Mouse (Mus musculus) ovary, postnatal 10 days (tissue): Measurements from ENCODE around the gene Gm2a.
"Not testable (repeated sequence)": the region's sequence is repeated elsewhere in the genome, so short reads cannot be mapped to it uniquely, and the experiment has no call there.

Experiments used
- DNase-seq: peaks from one replicate; pipeline ENCODE4 v3.0.0; 2022; ENCODE audit warnings: low spot score

Gene Gm2a

DNA sequence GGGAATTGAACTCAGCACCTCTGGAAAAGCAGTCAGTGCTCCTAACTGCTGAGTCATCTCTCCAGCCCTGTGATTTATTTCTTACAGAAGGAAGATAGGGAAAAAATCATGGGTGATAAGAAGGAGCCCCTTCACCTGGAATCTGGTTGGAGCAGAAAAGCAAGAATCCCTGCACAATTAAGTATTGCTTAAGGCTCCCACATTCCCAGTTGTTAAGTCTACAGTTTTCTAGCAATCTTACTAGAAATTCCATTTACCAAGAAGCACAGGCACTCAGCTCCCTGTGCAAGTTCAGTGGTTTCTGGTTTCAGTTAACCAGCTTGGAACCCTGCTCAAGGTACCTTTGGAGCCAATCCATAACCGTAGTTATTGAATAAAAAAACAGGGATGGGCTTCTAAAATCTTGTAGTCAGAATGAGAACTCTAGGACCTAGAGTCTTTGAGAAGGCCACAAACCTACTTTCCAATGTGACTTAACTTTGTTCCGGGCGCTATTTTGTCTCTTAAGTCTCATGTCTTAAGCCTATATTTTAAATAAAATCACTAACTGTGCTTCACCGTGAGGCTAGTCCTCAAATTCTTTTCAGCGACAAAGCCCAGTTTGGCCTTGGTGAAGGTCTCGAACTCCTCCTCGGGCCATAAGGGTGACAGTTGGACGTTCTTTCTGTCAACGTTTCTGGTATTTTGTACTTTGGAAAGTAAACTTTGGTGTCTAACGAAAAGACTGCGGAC is 1.0 kb upstream of the Gm2a start:
- no peak for DNase-seq

DNA sequence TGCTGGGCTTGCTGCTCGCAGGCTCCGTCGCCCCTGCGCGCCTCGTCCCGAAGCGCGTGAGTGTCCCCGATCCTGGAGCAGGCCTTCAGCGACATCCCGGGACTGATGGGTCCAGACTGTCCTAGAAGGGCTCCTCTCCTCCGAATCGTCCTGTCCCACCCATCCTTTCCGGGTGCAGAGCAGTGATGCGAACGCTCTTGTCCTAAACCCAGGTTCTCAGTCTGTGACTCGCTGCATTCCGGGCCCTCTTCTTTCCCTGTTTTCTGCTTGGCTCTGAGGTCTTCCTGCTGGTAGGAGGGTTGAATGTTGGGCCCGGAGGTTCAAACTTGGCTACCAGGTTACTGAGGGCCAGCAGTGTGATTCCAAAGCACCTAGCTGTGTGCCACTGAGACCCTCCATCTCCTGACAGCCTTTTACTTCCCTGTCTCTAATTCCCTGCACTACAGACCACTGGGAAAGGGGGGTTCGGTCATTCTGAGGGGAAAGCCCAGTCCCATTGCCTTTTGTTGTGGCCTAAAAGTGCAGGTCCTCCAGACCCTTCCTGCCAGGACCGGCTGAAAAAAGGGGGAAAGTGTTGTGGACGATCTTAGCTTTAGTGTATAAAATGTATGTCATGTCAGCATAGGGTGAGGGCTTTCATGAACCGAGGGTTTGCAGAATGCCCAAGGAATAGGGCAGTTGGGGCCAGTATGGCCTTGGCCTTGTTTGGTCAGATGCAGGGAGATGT is 437 bp downstream of the Gm2a start:
- DNase-seq: no peak

DNA sequence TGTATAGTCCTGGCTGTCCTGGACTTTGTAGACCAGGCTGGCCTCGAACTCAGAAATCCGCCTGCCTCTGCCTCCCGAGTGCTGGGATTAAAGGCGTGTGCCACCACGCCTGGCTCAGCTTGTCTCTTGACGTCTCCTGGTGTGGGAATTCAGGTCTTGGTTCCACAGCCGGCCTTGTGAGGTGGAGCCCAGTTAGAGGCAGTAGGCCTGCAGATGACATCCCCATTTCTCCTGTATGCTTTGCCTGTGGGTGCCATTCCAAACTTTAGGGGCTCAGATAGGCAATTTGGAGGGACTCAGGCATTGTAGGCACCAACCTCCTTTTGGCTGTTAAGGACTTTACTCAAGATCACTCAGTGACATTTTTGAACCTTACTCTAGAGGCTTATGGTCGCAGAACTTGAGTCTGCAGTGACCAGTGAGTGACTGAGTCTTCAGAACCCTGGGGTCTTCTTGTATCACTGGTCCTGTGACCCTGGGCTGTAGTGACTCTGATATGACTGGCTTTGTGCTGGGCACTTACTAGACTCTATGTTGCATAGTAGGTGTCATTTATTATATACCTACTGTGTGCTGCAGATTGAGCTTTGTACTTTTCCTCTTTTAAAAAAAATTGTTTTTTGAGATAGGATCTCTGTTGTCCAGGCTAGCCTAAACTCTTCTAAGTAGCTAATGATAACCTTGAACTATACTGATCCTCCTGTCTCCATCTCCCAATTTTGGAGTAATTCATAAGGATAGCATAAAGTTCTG is 1.3 kb downstream of the Gm2a start:
- DNase-seq: no peak

DNA sequence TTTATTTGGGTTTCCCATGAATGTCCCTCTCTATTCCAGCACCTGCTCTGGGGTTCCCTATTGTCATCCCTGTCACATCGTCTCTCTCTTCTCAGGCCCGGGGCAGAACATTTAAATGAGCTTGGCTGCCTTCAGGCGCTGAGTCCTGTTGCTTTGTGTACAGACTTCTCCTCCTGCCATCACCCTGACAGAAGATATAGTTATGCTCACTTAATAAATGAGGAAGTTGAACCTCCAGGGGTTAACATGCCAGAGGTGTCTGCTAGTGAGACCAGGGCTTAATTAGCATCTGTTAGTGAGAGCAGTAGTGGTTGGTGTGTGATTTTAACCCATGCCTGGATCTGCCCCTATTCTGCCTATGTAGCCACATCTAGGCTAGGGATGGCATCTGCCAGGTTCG is 2.0 kb downstream of the Gm2a start:
- DNase-seq: no peak

DNA sequence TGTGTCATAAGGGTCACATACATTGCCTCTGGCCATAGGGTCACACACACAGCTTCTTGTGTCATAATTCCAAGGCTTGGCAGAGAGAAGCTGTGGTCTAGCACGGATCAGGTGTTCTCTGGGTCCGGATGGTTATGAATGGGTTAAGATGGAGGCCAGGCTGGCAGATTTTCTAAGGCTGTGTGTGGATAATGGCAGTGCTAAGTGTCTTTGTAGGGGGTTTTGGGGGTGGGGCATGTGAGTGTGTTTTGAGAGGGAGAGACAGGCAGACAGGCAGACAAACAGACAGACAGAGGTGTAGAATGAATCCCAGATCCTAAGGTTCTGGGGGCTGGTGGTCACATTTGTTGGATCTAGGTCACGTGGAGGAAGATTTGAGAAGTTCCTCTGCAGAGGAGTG is 4.1 kb downstream of the Gm2a start:
- no peak for DNase-seq

DNA sequence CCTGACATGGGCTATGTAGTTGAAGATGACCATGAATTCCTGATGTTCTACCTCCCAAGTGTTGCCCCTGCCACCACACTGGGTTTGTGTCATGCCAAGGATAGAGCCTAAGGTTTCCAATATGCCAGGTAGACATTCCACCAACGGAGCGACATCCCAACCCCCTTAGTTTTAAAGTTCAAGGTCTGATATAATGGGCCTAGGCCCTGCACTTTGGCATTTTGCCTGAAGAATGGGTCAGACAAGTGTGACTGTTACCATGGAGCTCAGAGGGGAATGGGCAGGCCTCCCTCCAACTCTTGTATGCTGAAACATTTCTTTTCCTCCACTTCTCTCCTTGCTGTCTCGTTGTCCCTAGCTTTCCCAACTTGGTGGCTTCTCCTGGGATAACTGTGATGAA is 5.3 kb downstream of the Gm2a start:
- no peak for DNase-seq

DNA sequence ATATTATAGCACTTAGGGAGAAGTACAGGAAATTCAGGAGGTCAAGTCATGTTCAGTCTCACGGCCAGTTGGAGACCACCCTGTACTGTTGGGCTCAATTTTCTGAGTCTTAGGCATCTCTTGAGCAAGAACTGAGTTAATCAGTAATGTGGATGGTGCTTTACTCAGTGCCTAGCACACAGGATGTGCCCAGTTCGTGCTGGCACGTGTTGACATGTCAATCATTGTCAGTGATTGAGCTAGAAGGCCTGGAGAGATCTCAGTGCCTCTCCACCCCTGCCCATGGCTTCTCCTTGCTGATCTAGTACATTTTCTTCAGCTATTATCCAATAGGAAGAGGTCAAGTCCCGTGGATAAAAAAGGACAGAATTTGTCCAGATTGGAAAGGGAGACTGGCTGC is 7.5 kb downstream of the Gm2a start:
- DNase-seq: no peak

DNA sequence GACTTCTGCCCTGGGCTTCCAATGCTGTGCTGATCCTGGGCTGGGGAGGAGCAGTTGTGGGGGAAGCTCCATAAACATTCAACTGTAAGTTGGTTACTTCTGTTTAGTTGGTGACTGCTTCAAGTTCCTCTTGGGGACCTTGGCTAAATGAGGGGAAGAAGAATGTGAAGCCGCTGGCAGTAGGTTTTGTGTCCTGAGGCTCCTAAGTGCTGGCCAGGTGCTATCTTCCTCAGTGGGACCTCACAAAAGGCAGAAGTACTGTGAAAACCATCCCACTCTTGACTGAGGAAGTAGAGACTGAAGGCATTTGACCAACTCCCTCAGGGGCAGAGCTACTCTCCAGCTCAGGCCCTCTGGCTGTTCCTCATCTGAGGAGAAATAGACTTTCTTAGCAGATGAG is 8.7 kb downstream of the Gm2a start:
- DNase-seq: no peak

DNA sequence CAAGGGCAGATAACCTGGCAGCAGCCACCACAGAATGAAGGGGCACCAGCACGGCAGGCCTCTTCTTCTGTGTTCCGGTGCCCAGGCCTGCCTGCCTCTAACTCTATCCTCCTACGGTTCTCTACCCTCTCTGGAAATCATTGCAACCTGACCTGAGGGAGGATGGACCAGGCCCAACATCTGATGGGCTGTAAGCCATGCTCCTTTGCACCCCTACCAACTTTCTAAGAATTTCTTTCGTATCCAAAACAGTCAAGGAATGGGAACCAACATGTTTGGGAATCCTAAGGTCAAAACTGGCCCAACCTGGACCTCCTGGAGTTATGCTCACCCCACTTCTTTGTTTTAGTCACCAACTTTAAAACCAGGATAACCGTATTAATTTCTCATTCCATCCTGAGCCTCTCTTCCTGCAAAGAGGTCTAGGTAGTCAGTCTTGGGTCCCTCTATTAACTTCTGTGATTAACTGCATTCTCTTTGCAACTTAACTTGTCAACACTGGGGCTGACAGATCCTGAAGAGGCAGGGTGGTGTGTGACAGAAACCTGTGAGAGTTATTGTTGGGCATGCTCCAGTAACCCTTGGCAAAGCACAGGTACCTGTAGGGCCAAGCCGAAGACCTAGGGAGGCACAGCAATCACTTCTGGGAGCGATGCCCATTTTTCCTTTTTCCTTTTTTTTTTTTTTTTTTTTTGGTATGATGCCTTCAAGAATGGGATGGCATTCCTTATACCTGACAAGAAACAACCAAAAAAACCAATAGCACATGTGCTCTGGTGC is 11.8 kb downstream of the Gm2a start:
- DNase-seq: no peak

DNA sequence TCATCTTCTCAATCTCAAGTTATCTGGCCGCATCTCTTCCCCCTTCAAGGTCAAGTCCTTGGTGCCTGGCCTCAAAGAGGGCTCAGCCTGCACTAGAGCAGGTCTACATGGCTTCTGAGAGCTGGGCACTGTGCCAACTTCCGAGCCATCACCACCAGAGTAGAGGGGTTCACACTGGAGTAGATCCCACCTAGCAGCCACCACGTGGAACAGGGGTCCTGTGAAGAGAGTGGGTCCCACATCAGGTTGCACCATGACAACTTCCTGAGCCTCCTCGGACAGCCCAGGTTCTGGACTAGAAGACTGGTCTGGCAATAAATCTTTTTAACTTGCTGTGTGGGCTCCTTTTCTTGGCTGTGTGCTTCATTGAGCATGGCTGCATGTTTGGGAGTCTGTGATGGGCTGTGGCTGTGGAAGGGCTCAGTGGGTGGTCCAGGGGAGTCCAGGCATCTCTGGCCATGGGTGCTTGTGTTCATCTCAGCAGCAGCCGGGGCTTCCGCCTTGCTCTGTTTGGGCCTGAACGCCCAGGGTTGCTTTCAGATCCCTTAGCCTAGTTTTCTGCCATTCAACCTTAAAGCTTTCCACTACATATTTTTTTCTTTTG is 12.8 kb downstream of the Gm2a start:
- DNase-seq: no peak

DNA sequence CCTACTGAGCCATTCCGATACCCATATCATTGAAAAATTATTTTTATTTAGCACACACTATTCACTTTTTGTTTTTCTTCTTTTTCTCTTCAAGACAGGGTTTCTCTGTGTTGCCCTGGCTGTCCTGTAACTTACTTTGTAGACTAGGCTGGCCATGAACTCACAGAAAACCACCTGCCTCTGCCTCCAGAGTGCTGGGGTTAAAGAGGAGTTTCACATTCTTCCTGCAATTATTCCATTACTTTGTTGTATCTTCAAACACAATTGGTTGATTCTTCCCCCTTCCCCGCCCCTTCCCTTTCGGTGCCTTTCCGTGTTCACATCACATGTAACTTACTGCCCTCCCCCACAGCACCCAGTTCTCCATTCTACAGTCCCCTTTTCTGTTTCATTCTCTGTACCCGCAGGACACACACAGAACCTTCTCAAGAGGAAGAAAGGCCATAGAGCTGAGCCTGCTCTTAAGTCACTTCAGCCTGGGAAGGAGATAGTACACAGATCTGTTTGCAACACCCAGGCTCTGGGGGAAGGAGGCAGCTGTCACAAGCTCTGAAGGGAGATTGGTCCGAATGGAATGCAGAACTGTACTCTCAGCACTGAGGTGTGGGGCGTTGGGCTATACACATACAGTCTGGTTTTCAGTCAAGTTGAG is 15.4 kb downstream of the Gm2a start:
- DNase-seq: no peak

DNA sequence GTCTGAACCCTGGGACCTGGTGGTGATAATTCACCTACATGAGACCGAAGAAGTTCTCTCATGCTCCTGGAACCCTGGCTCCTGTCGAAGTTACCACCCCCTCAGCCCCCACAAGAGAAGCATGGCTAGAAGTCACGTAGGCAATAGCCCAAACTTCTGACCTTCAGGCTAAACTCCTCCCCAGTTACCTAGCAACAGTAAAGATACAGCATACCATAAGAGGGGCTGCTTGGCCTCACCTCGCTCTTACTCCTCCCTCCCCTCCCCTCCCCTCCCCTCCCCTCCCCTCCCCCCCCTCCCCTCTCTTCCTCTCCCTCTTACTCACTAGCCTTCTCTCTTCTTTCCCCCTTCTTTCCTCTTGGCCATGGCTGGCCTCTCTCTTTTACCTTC is 15.9 kb downstream of the Gm2a start:
- DNase-seq: not testable (repeated sequence)

DNA sequence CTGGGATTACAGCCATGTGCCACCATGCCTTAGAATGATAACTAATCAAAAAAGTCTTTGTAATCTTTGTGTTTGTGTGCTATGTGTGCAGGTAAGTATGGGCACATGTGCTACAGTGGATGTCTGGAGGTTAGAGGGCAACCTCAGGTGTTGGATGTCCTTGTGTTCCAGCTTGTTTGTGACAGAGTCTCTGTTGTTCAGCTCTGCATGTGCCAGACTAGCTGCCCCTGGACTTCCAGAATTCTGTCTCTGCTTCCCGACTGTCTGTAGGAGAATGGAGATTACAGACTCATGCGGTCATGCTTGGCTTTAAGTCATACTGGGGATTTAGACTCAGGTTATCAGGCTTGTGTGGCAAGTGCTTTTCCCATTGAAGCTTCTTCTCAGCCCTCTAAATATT is 16.4 kb downstream of the Gm2a start:
- DNase-seq: no peak

DNA sequence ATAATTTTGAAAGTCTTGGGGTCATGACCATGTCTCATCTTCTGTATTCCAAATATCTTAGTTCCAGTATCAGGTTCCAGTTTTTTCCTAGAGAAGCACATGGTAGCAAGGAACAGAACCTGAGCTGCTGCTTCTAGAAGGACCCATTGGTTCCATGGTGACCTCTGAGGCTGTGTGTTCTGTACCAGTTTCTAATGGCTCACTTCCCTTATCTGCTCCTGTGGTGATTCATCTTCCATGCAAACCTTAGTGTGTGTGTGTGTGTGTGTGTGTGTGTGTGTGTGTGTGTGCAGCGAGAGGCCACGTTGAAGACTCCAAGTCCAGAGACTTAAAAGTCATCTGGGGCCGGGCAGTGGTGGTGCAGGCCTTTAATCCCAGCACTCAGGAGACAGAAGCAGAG is 18.1 kb downstream of the Gm2a start:
- DNase-seq: no peak

DNA sequence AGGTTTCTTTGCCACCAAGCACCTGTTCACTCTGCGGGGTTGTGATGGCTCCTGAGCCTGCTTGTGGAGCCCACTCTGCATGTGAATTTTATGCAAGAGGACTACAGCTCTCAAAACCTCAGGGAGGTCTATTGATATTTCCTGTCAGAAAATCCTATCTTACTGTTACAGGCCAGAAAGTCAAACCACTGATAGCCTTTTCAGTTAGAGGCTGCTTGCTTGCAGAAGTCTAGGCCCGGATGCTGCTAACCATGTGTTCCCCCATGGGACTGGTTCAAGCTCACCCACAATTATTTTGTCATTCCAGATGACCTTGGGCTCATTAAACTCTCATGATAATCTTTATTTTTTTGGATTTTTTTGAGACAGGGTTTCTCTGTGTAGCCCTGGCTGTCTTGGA is 19.1 kb downstream of the Gm2a start:
- no peak for DNase-seq

DNA sequence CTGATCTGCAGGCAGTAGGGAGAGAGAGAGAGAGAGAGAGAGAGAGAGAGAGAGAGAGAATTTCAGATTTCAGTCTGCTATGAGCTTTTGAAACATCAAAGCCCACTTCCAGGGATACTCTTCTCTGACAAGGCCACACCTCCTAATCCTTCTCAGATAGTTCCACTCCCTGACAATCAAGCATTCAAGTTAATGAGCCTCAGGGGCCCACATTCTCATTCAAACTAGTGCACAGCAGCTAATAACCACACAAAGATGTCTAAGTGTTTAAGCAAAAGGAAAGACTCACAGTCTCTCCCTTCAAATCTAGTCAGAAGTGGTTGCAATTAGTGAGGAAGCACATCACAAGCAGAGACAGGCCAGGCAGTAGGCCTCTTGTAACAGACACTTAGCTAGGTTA is 22.4 kb downstream of the Gm2a start:
- DNase-seq: no peak

DNA sequence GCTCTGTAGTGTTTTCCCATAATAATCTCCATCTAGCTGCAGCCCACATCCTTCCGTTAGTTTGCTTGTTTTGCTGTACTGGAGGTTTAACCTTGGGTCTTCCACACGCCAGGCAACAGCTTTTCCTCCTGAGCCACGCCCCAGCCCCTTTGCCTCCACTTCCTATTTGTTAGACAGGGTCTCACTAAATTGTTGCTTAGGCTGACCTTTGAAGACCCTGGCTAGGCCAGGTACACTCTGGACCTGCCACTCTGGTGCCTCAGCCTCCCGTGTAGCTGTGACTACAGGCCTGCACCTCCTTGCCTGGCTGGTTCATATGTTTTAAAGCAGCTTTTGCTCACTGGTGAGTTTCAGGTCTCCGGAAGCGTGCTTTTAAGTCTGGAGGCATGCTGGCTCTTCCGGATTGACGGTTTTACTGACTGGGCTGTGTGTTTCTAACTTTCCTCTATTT is 22.9 kb downstream of the Gm2a start:
- no peak for DNase-seq

DNA sequence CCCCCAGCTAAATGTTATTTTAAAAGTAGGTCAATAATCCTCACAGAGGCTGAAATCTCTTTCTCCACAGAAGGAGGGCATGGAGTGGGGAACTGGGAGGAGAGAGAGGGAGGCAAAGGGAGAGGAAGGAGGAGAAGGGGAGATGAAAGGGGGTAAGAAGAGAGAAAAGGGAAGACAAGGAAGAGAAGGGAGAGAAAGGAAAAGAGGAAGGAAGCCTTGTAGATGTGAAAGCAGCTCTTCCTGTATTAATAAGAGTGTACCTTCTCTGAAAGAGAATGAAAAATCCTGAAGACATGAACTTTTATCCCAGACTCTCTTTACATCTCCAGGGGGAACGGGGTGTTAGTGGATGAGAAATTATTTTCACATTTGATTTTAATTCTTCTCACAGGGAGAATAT is 23.5 kb downstream of the Gm2a start:
- DNase-seq: no peak

DNA sequence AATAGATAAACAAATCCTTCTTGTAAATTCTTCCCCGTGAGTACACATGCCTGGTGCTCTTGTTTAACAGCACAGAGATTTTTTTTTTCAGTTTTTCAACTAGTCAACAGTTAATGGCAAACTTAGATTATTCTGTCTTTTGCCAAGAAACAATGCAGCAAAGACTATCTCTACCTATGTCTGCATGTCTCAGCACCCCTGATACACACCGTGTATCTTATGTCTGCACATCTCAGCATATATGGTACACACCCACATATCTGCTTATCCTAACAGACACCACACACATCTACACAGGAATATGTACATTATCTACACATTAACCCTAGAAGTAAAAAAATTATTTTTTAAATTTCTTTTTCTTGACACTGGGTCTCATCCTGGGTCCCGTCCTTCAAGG is 28.7 kb downstream of the Gm2a start:
- no peak for DNase-seq

DNA sequence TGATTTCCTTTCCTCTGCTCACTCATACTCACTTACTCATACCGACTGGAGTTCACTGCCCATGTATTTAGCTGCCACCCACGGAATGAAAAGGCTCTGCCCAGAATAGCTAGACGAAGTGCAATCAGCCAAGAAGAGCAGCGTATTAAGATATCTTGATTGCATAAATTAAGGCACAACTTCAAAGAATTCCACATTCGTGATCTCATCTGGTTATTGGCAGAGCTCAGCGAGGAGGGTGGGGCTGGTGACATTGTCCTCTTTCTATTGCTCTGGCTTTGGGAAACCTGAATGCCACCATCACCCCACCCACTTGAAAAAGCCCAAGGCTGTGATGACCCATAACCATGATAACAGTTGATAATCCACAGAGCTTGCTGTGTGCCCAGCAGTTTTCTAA is 30.0 kb downstream of the Gm2a start:
- no peak for DNase-seq

DNA sequence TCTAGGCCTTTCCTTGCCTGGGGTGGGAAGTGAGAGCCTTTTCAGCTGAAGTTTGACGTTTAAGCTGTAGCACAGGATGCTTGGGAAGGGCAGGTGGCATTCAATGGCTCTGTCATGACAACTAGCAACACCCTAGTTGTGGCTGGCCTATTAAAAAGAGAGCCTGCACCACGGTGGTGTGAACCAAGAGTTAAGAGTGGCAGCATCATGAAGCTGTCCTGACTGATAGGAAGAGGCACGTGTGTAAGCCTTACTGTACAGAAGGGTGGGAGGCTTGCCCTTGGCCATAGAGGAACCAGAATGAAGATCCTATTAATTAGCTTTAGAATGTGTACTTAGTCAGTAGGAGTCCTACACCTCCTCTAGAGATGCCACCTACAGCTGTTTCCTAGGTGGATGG is 30.5 kb downstream of the Gm2a start:
- DNase-seq: no peak
